Mouse (Mus musculus) small intestine, adult 2 months (tissue): ENCODE data around the gene Agbl4. TPM values are rescaled to one million over a fixed set of nuclear protein-coding genes. Genes with fewer than 3 reads are reported as not detected.

ENCODE experiments used
- H3K27ac ChIP-seq: fragments of 200-500 bp; 2 replicates; pipeline ENCODE4 v1.5.1; 2012; ENCODE audit warnings: low read depth, low read length, control low read depth, inconsistent platforms; ENCODE audit not compliant: insufficient read depth
- H3K27me3 ChIP-seq: fragments of 200-500 bp; 2 replicates; pipeline ENCODE4 v1.6.1; 2012; ENCODE audit warnings: mild to moderate bottlenecking, moderate library complexity, low read length, inconsistent platforms; ENCODE audit not compliant: control insufficient read depth, insufficient read depth
- H3K36me3 ChIP-seq: fragments of 200-500 bp; 2 replicates; pipeline ENCODE4 v1.6.1; 2012; ENCODE audit warnings: mild to moderate bottlenecking, low read length, control low read depth, inconsistent platforms; ENCODE audit not compliant: control insufficient read depth, insufficient read depth
- H3K4me1 ChIP-seq: fragments of 200-500 bp; 2 replicates; pipeline ENCODE4 v1.6.1; 2012; ENCODE audit warnings: low read length, inconsistent platforms, mixed read lengths; ENCODE audit not compliant: control insufficient read depth, insufficient read depth, insufficient read length
- H3K4me3 ChIP-seq: fragments of 200-500 bp; 2 replicates; pipeline ENCODE4 v1.5.1; 2012; ENCODE audit warnings: low read depth, mild to moderate bottlenecking, control low read depth, inconsistent platforms, low read length, moderate library complexity
- CTCF ChIP-seq: fragments of 200-500 bp; IDR thresholded peaks from 2 replicates; pipeline ENCODE4 v1.5.1; 2012; ENCODE audit warnings: low read depth, mild to moderate bottlenecking, control low read depth, inconsistent platforms, low read length, moderate library complexity, mixed read lengths; ENCODE audit not compliant: insufficient replicate concordance, insufficient read length; ENCODE audit errors: extremely low read depth
- POLR2A ChIP-seq: fragments of 200-500 bp; IDR thresholded peaks from 2 replicates; pipeline ENCODE4 v1.6.1; 2012; ENCODE audit warnings: low read depth, mild to moderate bottlenecking, control low read depth, inconsistent platforms, low read length, moderate library complexity
- WGBS: fragments of 180-500 bp; shearing (Covaris S2); methylation state at CpG from one replicate; pipeline ENCODE4 v1.1.7; 2018; 5-methylcytosine and 5-hydroxymethylcytosine counted together
- polyA plus RNA-seq: library from polyadenylated mRNA; depleted of rRNA; stranded (reverse); fragments of >200 nt; gene quantifications from 2 replicates; pipeline ENCODE4 v1.2.3, GENCODE M21; 2012

Gene Agbl4
- polyA plus RNA-seq, 1 experiment: not detected

DNA sequence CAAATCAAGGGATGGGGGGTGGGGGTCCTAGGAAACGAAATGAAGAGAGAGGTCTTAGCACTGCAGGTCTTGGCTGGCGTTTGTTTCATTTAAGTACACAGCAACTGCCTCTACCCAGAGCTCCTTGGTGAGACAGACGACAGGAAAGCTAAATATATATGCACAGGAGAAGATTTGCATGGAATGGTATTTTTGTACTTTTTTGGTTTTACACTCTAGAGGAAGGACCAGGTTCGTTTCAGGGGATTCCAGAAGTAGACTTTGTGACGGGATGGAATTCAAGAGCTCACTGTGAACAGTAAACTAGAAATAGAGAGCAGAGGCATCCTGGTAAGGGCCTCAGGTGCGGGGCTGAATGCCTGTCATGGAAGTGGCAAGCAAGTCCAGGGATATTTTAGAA, 1024.3 kb downstream of the Agbl4 start:
- TF ChIP-seq POLR2A (no peak), CTCF (no peak)
- Histone ChIP-seq H3K27me3 (no peaks in the 10 kb centered on the region), H3K4me1 (peaks cover 3% of the 10 kb centered on the region; the same call in 1 of the 2 replicates), H3K4me3 (no peak overlapping the region), H3K27ac (no peak overlapping the region), H3K36me3 (no peaks in the 10 kb centered on the region)
- 81% methylated on average over 6 of the region's 6 CpGs for WGBS

DNA sequence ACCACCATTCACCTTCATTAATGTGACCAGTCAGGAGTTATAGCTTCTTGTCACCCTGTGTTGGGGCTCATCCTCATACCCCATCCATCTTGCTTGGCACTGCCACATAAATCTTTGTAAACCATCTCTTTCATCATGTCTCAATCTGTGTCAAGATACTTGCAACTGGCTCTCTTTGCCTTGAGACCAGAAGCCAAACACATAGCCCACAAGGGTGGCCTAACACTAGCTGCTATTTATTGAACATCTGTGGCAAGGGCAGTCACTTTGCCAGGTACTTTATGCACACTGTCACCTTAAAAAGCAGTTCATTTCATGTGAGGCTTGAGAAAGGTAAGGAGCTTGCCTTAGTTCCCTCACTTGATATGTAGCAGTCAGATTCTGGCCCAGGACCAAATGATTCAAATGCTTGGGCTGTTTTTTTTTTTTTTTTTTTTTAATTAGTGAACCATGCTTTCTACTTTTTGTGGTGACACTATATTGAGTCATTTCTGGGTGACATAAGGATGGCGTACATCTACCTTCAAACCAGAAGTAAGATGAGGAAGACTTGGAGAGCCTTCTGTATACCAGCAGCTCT, 1027.0 kb downstream of the Agbl4 start:
- H3K36me3 ChIP-seq: no peaks in the 10 kb centered on the region
- no peak overlapping the region for H3K4me3 ChIP-seq
- TF ChIP-seq POLR2A (no peak), CTCF (no peak)
- 95% methylated on average over 1 of the region's 1 CpGs for WGBS
- H3K27me3 ChIP-seq: no peaks in the 10 kb centered on the region
- H3K4me1 ChIP-seq: no peaks in the 10 kb centered on the region
- no peak overlapping the region for H3K27ac ChIP-seq

DNA sequence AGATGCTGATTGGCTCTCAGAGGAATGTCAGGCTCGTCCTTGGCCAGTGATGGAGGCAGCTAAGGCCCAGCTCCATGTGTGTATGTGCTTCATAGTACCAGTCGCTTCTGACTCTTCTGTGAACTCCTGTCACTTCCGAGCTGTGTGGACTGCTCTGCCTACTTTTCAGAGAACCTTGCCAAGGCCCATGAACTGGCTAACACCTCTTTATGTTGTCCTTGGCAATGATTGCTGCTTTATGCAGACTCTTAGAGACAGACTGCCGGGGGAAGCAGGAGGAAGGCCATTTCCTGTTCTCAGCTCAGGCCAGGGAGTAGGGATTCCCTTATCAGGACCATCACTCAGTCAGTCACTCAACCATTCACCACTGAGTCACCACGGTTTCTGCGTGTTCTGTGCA, 1027.7 kb downstream of the Agbl4 start:
- Histone ChIP-seq H3K36me3 (no peaks in the 10 kb centered on the region), H3K27ac (no peak overlapping the region), H3K4me1 (no peaks in the 10 kb centered on the region), H3K27me3 (no peaks in the 10 kb centered on the region), H3K4me3 (no peak overlapping the region)
- 59% methylated on average over 6 of the region's 6 CpGs for WGBS
- TF ChIP-seq POLR2A (no peak), CTCF (no peak)

DNA sequence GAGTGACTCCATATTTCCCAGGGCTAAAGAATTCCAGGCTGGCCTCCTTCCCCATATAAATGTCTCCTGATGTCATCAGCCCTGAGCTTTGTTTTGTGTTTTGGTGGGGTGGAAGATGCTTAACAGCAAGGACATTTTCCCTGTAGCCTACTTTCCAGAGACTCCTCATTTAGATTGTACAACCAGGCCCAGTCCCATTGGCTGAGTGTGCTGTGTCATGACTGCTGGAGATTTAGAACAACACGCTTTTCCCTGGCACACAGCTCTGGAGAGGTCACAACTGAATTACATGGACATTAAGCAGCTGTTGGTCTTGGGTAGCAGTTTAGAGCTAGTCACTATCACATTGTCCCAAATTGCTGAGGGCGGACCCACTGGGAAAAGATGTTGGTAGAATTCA, 1033.7 kb downstream of the Agbl4 start:
- Histone ChIP-seq H3K4me3 (no peak overlapping the region), H3K4me1 (no peaks in the 10 kb centered on the region), H3K27ac (no peak overlapping the region), H3K36me3 (no peaks in the 10 kb centered on the region), H3K27me3 (no peaks in the 10 kb centered on the region)
- TF ChIP-seq CTCF (no peak), POLR2A (no peak)
- WGBS: 90% methylated on average over 2 of the region's 2 CpGs

DNA sequence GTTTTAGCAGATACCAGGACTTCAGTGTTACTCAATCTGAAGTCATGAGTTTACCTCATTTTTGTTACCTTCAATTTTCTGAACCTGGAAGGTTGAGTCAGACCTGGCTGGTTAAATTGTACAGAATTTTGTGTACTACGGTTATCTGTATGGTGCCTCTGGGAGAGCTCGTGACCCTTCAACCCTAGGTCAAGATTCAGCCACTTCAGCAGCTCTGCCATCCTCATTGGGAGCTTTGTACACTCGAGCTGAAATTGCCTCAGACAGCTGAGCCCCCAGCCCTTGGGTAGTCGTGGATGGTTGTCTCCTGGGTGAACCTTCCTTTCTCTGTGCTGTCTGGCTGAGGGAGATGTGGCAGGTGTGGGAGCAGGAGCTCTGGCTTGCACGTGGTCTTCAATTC, 1034.6 kb downstream of the Agbl4 start:
- Histone ChIP-seq H3K27ac (no peak overlapping the region), H3K36me3 (no peaks in the 10 kb centered on the region), H3K27me3 (no peaks in the 10 kb centered on the region), H3K4me1 (no peaks in the 10 kb centered on the region), H3K4me3 (no peak overlapping the region)
- TF ChIP-seq POLR2A: no peak
- TF ChIP-seq CTCF: no peak
- WGBS: 60% methylated on average over 5 of the region's 5 CpGs

DNA sequence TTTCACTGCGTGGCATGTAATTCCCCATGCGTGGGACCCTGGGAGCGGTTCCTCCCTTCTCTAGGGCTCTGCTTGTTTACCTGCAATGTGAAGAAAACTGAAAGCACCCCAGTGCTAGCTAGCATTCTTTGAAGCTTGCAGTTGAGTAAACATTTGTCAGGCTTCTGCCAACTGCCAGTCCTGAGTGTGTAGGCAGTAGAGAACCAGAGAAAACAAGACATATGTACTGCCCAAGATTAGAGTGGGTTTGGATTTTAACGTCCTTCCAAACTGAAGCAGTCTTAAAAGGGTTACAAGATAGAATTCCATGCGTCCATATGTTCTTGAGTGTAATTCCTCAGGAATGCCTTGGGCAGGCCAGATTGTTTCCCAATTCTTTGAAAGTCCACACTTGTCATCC, 1035.0 kb downstream of the Agbl4 start:
- Histone ChIP-seq H3K4me1 (no peaks in the 10 kb centered on the region), H3K4me3 (no peak overlapping the region), H3K36me3 (no peaks in the 10 kb centered on the region), H3K27me3 (no peaks in the 10 kb centered on the region), H3K27ac (no peak overlapping the region)
- 64% methylated on average over 5 of the region's 5 CpGs for WGBS
- TF ChIP-seq CTCF (no peak), POLR2A (no peak)

DNA sequence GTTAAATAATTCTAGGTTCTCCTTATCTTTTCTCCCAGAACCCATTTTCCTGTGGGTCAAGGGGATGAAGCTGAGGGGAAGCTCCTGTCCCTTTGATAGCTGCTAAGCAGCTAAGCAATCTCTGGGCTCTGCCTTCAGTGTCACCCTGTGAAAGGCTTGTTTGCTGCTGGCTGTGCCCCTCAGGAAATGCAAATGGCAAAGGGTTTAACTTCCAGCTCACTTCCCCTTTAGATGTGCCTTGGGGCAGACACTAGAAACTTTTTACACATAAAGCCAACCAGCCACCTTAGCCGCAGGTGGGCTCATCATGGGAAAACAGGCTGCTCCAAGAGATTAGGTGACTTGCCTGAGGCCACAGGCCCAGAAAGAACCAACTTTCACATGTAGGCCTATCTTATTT, 1044.2 kb downstream of the Agbl4 start:
- no peaks in the 10 kb centered on the region for H3K27me3 ChIP-seq
- no peak overlapping the region for H3K4me3 ChIP-seq
- no peaks in the 10 kb centered on the region; the same call in 1 of the 2 replicates for H3K4me1 ChIP-seq
- H3K27ac ChIP-seq: no peak overlapping the region
- WGBS: 89% methylated on average over 1 of the region's 1 CpGs
- TF ChIP-seq POLR2A (no peak), CTCF (no peak)
- no peaks in the 10 kb centered on the region for H3K36me3 ChIP-seq
